Comparison of ENCODE assay signal across 16 mouse cellular contexts in the genomic region with DNA sequence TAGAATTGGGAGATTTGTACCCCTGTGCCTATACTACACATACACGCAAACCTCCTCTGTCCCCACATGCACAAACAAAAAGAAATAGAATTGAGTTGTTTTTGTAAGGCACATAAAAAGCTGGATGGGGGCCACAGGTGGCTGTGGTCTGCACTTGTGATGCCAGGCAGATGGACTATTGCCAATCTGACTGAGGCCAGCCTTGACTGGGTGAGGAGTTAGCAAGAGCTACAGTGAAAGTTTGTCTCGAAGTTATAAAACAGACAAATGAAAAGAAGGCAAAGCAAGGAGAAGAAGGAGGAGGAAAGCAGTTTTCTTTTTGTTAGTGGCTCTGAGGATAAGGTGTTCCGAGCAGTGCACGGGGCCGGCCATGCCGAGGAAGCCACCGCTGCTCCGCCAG.
DNase-seq lines count a peak whose midpoint lies in the region; ATAC-seq and TF ChIP-seq lines count a peak whose summit lies in the region.
"Had no signal": no experiment of that assay in that cellular context is flagged by ENCODE, and none has a peak within 500 bp of the region (broad histone marks: within the 10 kb centered on the region; RNA-seq: fewer than 3 reads in every experiment).

No protein-coding gene starts in this region.

- no peak for TF ChIP-seq CTCF in intestine, postnatal 0 days (IDR thresholded peaks at IDR 0.05; ENCODE audit: low read depth)

- no peak overlapping the region for H3K9ac ChIP-seq in intestine, embryonic 15.5 days
- no peak overlapping the region for H3K9ac ChIP-seq in intestine, postnatal 0 days (ENCODE audit: low read depth, low read length)
- H3K9ac ChIP-seq: hindbrain, embryonic 15.5 days; limb, embryonic 13.5 days; liver, embryonic 12.5 days; midbrain, embryonic 12.5 days; neural tube, embryonic 12.5 days had no signal

- WGBS in intestine, embryonic 15.5 days, result 76% methylated on average over 8 of the region's 8 CpGs
- WGBS in intestine, postnatal 0 days, result 70% methylated on average over 8 of the region's 8 CpGs

- no peaks in the 10 kb centered on the region for H3K9me3 ChIP-seq in intestine, embryonic 15.5 days
- no peaks in the 10 kb centered on the region for H3K9me3 ChIP-seq in intestine, postnatal 0 days (ENCODE audit: control insufficient read depth)
- H3K9me3 ChIP-seq: G1E; hindbrain, embryonic 15.5 days; limb, embryonic 13.5 days; liver, embryonic 12.5 days; midbrain, embryonic 12.5 days; neural tube, embryonic 12.5 days had no signal

- H3K4me3 ChIP-seq in intestine, embryonic 15.5 days (replicated peaks), result no peak overlapping the region
- no peak overlapping the region for H3K4me3 ChIP-seq in intestine, postnatal 0 days (ENCODE audit: low read depth, low read length)
- H3K4me3 ChIP-seq: hindbrain, embryonic 15.5 days; layer of hippocampus, adult 2 months; limb, embryonic 13.5 days; liver, embryonic 12.5 days; midbrain, embryonic 12.5 days; neural tube, embryonic 12.5 days had no signal

- H3K36me3 ChIP-seq in intestine, embryonic 15.5 days, result peaks cover 13% of the 10 kb centered on the region
- H3K36me3 ChIP-seq in intestine, postnatal 0 days (ENCODE audit: control insufficient read depth, insufficient read depth), result peaks cover 46% of the 10 kb centered on the region

- no peaks in the 10 kb centered on the region; the same call in 1 of the 2 replicates for H3K4me1 ChIP-seq in intestine, embryonic 15.5 days (replicated peaks)
- H3K4me1 ChIP-seq in intestine, postnatal 0 days (replicated peaks; ENCODE audit: control insufficient read depth, insufficient read depth, low read length), result no peaks in the 10 kb centered on the region
- H3K4me1 ChIP-seq: limb, embryonic 13.5 days; liver, embryonic 12.5 days; midbrain, embryonic 12.5 days; neural tube, embryonic 12.5 days had no signal

- H3K27me3 ChIP-seq in intestine, embryonic 15.5 days (replicated peaks), result no peaks in the 10 kb centered on the region
- H3K27me3 ChIP-seq in intestine, postnatal 0 days (replicated peaks; ENCODE audit: control insufficient read depth, insufficient read depth, low read length), result no peaks in the 10 kb centered on the region
- H3K27me3 ChIP-seq: CH12.LX; hindbrain, embryonic 15.5 days; limb, embryonic 13.5 days; liver, embryonic 12.5 days; midbrain, embryonic 12.5 days; neural tube, embryonic 12.5 days had no signal

- peak overlapping the region; percentile 7; the same call in 1 of the 2 replicates for H3K27ac ChIP-seq in intestine, embryonic 15.5 days
- H3K27ac ChIP-seq in intestine, postnatal 0 days (ENCODE audit: low read depth, low read length), result no peak overlapping the region
- H3K27ac ChIP-seq: hindbrain, embryonic 15.5 days; layer of hippocampus, adult 2 months; limb, embryonic 13.5 days; liver, embryonic 12.5 days; midbrain, embryonic 12.5 days; neural tube, embryonic 12.5 days had no signal

- DNase-seq in cerebellum, postnatal 14 days, result peak; percentile 40 to 48
- no peak for DNase-seq in cerebellum, adult 11 months
- peak; percentile 5 for DNase-seq in Muller cell, postnatal 12 days (ENCODE audit: inconsistent ontology term)
- peak; percentile 25 for DNase-seq in adrenal gland, postnatal 25 days
- no peak for DNase-seq in kidney, postnatal 36 days
- DNase-seq: B cell, adult 2 months had no signal

- ATAC-seq in intestine, embryonic 15.5 days, result 0 out of 2 replicates have a peak, but pooled peaks have one; percentile 10
- ATAC-seq in intestine, postnatal 0 days, result no peak
- ATAC-seq: liver, embryonic 12.5 days had no signal

- H3K4me2 ChIP-seq in intestine, embryonic 15.5 days (replicated peaks), result no peak overlapping the region
- H3K4me2 ChIP-seq in intestine, postnatal 0 days (replicated peaks; ENCODE audit: low read depth), result no peak overlapping the region
- H3K4me2 ChIP-seq: hindbrain, embryonic 15.5 days; limb, embryonic 13.5 days; liver, embryonic 12.5 days; midbrain, embryonic 12.5 days; neural tube, embryonic 12.5 days had no signal

Comparison
In these comparisons a context has a peak if more than half of its experiments do, and no peak if none do; other contexts are left out.
1. DNase-seq: peak in cerebellum, postnatal 14 days (2 of 2), Muller cell, postnatal 12 days (single experiment) and adrenal gland, postnatal 25 days (single experiment); none in cerebellum, adult 11 months (single experiment) and kidney, postnatal 36 days (0 of 2).